Mouse (Mus musculus) spleen, postnatal 4 days (tissue): Measurements from ENCODE around the gene Spo11.

ENCODE experiments used
- DNase-seq, 2 experiments: peaks; one replicate each; pipeline ENCODE4 v3.0.0; 2022; ENCODE audit warnings: low spot score in 2 of 2

Gene Spo11

GRCm38 (mm10) chr2:172977409-172978130 lies at the start of gene Spo11:
TSS of gene Spo11 (plus strand) at chr2:172977700.
- DNase-seq = no peak

- DNase-seq = no peak
These were observed 47.5 kb upstream of the Spo11 start for GRCm38 (mm10) chr2:172929905-172930436.

GRCm38 (mm10) chr2:172931137-172931898 lies 46.2 kb upstream of the Spo11 start:
- DNase-seq = no peak

- DNase-seq = no peak
These were observed 43.7 kb upstream of the Spo11 start for GRCm38 (mm10) chr2:172933631-172934419.

GRCm38 (mm10) chr2:172934420-172934788 lies 43.1 kb upstream of the Spo11 start:
- no peak for DNase-seq

- no peak for DNase-seq
These were observed 42.4 kb upstream of the Spo11 start for GRCm38 (mm10) chr2:172934891-172935740.

GRCm38 (mm10) chr2:172935776-172936562 lies 41.5 kb upstream of the Spo11 start:
- no peak for DNase-seq

GRCm38 (mm10) chr2:172936844-172937243 lies 40.7 kb upstream of the Spo11 start:
- no peak for DNase-seq

GRCm38 (mm10) chr2:172937326-172938190 lies 39.9 kb upstream of the Spo11 start:
- DNase-seq = no peak

- no peak for DNase-seq
These were observed 38.5 kb upstream of the Spo11 start for GRCm38 (mm10) chr2:172938761-172939638.

GRCm38 (mm10) chr2:172939639-172940002 lies 37.9 kb upstream of the Spo11 start:
- no peak for DNase-seq

GRCm38 (mm10) chr2:172940003-172940798 lies 37.3 kb upstream of the Spo11 start, which contains the start of gene Bmp7:
TSS of gene Bmp7 (minus strand) at chr2:172940321.
- DNase-seq = no peak

GRCm38 (mm10) chr2:172940799-172941163 lies 36.7 kb upstream of the Spo11 start:
- no peak for DNase-seq

GRCm38 (mm10) chr2:172949051-172949450 lies 28.4 kb upstream of the Spo11 start:
- no peak for DNase-seq

GRCm38 (mm10) chr2:172950119-172950676 lies 27.3 kb upstream of the Spo11 start:
- no peak for DNase-seq

- DNase-seq = no peak
These were observed 26.8 kb upstream of the Spo11 start for GRCm38 (mm10) chr2:172950722-172951121.

- DNase-seq = no peak
These were observed 25.5 kb upstream of the Spo11 start for GRCm38 (mm10) chr2:172951976-172952375.
